Mouse (Mus musculus): ENCODE measurements around the gene Atp11a.

- no peak for TF ChIP-seq CTCF (IDR thresholded peaks at IDR 0.05; ENCODE audit: extremely low read depth, insufficient read length, insufficient replicate concordance, low read depth, low read length)
- TF ChIP-seq POLR2A (IDR thresholded peaks at IDR 0.05; ENCODE audit: low read depth, low read length): no peak
Observed at GRCm38 (mm10) chr8:12788695-12789094, 31.9 kb downstream of the Atp11a start.

Measured in small intestine, adult 2 months (tissue).